Mouse (Mus musculus): ENCODE data around the gene Gm11937. TPM values are rescaled to one million over a fixed set of nuclear protein-coding genes. Genes with fewer than 3 reads are reported as not detected.
"Not testable (repeated sequence)": the region's sequence is repeated elsewhere in the genome, so short reads cannot be mapped to it uniquely, and the experiment has no call there.

Gm11937 gene
- total RNA-seq (2021) = not detected
- long read RNA-seq, experiment 1 = 0 reads
- long read RNA-seq, experiment 2 = 0 reads

DNA sequence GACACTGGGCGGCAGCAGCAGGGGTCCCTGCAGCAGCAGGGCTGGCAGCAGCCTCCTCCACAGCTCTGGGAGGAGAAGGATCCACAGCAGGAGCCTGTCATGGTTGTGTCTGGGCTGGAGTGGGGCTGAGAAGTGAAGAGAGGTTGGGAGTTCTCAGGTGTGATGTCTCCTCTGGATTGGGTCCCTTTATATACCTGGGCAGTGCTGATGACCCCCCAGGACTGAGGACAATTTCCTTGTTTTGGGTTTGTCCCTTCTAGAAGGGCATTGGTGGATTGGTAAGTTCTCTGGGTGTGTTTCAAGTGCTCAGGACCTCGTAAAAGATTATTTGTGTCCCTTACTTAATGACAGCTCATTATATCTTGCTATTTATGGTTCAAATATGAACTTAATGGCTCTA lies at the start of gene Gm11937:
Gene Gm11937 (minus strand): TSS at position 101 of the 400 bp plus-strand sequence.
- DNase-seq = not testable (repeated sequence)

DNA sequence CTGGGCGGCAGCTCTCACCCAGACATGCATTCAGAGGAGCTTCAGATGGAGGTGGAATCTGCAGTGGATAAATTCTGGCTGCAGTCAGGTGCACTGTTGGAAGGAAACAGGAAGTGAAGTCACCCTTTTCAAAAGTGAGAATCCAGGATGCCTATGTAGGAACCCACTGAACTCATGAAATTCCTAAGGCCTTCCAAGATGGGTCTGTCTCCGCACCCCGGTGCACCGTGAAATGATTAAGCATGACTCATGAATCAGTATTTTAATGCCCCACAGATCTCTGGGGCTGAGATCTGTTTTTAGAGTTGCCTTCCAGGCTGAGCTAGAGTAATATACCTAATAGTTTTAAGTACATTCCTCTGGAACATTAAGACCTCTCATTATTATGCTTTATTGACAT lies 49.3 kb upstream of the Gm11937 start:
- no peak for DNase-seq

GRCm38 (mm10) chr11:99658467-99659010 lies 48.5 kb upstream of the Gm11937 start, which contains the start of gene Gm11563:
Gm11563 (minus strand) TSS chr11:99658960.
- not testable (repeated sequence) for DNase-seq

GRCm38 (mm10) chr11:99657051-99657450 lies 47.1 kb upstream of the Gm11937 start:
- no peak for DNase-seq

GRCm38 (mm10) chr11:99650136-99650535 lies 40.1 kb upstream of the Gm11937 start, which contains the start of gene Gm11555:
Gm11555 (minus strand) TSS chr11:99650236.
- no peak for DNase-seq

DNA sequence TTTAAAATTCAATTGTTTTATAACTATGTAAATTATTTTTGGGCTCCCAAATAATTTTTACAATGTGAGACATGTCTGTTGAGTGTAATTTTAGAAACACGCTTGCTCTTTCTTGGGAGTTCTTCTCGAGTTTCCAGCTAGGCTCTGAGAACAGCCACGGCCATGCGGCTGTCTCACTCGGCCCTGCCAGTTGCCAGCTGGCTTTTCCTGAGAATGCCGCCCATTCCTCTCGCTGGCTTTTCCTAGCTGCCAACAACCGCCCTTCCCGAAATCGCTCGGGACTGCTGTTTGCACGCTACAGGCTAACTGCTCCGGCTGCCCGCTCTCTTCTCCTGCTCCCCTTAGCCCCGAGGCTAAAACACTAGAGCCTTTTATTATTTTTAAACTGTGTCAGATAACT lies 36.5 kb upstream of the Gm11937 start:
- no peak for DNase-seq

GRCm38 (mm10) chr11:99644351-99644750 lies 34.4 kb upstream of the Gm11937 start:
- no peak for DNase-seq

DNA sequence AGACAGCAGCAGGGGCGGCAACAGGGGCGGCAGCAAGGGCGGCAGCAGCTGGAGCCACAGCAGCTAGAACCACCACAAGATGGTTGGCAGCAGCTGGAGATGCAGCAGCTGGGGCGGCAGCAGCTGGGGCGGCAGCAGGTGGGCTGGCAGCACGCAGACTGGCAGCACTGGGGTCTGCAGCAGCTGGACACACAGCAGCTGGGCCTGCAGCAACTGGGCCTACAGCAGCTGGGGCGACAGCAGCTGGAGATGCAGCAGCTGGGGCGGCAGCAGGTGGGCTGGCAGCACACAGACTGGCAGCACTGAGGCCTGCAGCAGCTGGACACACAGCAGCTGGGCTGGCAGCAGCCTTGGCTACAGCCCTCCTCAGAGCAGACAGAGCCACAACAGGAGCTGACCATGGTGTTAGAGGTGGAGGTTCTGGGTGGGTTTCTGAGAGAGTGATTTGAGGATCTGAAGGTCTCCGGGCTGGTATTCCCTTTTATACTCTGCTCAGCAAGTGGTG lies 33.7 kb upstream of the Gm11937 start, which contains the start of gene Krtap4-7:
Gene Krtap4-7 (minus strand): TSS at position 455 of the 505 bp plus-strand sequence.
- DNase-seq = not testable (repeated sequence)

DNA sequence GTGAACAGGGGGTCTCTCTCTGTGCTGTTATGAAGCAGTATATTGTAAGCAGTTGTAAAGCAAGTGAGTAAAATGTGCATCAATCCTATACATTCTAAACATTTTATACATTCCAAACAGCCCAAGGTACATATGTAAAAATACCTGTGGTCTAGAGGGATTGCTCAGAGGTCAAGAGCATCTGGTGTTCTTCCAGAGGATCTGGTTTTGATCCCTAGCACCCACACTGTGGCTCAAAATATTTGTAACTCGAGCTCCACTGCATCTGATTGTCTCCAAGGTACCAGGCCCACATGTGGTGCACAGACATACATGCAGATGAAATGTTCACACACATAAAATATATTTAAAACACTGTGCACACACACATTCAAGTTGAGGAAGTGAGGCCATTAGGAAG lies 30.9 kb upstream of the Gm11937 start:
- DNase-seq = no peak

GRCm38 (mm10) chr11:99637086-99637485 lies 27.1 kb upstream of the Gm11937 start:
- DNase-seq = no peak

GRCm38 (mm10) chr11:99634653-99635134 lies 24.7 kb upstream of the Gm11937 start, which contains the start of gene Krtap4-2:
Krtap4-2 (minus strand) TSS chr11:99635084.
- no peak for DNase-seq

DNA sequence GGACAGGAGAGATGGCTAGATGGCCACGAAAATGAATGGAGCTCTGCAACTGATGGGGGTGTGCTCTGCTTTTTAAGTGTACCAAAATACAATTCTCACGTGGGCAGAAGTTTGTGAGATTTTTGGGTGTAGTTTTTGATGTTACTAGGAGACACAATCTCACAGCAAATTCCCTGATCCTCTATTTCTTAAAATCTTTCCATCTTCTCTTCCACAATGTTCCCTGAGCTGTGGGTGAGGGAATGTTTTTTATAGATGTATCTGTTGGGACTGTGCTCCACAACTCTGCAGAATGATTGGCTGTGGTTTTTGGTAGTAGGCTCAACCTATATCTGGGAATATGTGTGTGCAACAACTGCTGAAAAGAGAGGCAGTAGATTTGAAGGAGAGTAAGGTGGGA lies 23.3 kb upstream of the Gm11937 start:
- DNase-seq = no peak

DNA sequence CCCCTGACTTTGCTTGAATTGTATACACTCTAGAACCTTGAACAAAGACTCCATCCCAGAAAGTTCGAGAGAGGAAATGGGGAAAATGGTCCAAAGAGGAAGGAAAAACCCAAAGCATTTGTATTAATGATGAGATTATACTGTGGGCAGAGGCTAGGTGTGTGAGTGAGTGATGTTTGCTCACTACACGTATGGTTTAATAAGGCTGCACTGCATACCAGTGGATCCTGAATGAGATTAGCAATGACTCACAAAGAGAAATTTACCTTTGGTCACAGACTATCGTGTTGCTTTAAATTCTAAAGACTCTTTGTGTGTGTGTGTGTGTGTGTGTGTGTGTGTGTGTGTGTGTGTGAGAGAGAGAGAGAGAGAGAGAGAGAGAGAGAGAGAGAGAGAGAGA lies 20.9 kb upstream of the Gm11937 start:
- no peak for DNase-seq

DNA sequence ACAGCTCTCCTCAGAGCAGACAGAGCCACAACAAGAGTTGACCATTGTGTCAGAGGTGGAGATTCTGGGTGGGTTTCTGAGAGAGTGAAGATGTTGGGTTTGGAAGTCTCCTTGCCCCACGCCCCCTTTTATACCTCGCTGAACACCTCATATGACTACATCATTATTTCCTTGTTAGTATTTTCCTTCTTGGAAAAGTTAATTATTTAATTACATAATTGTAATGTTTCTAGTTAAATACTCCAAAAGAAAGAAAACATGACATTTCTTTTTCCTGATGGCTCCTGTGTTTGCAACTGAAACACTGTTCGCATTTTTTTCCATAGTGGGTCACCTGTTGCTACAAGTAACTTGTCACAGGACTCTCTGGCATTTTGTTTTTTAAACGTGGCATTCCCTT lies 18.1 kb upstream of the Gm11937 start, which contains the start of gene Krtap4-1:
Gene Krtap4-1 (minus strand): TSS at position 101 of the 400 bp plus-strand sequence.
- no peak for DNase-seq

DNA sequence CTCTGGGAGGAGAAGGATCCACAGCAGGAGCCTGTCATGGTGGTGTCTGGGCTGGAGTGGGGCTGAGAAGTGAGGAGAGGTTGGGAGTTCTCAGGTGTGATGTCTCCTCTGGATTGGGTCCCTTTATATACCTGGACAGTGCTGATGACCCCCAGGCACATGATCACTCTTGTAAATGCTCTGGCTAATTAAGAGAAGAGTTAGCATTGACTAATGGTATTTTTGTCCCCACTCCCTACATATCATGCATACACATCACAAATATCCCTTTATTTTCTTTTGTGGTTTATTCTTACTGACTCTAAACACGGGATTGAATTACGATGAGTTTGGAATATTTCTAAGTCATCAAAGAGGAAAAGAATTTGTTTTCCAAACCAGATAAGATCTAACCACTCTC lies 10.3 kb upstream of the Gm11937 start, which contains the start of gene Gm11562:
Gene Gm11562 (minus strand): TSS at position 101 of the 400 bp plus-strand sequence.
- no peak for DNase-seq

- DNase-seq = no peak
Observed at GRCm38 (mm10) chr11:99614796-99615363, 4.9 kb upstream of the Gm11937 start, which contains the start of gene Krtap2-4. Krtap2-4 (minus strand) TSS chr11:99614846.

DNA sequence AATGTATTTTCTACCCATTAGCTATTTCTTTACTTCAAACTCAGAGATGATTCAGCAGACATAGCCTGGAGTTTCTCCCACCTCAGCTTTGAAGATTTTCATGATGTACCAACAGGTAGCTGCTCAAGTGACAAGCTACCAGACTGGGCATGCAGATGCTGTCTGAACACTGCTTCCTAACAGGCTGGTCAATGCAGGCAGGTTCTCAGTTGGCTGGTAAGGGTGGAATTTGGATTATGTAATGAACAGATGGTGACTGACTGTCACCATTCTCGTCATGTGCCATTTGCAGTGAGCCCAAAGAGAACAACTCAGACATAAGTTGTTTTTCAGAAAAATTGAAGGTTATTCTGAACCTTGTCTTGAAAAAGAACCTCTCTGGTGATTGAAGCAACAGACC lies 863 bp downstream of the Gm11937 start:
- DNase-seq = no peak

- DNase-seq = not testable (repeated sequence)
Observed at GRCm38 (mm10) chr11:99603208-99603607, 6.8 kb downstream of the Gm11937 start, which contains the start of gene Gm11938. Gm11938 (minus strand) TSS chr11:99603308.

DNA sequence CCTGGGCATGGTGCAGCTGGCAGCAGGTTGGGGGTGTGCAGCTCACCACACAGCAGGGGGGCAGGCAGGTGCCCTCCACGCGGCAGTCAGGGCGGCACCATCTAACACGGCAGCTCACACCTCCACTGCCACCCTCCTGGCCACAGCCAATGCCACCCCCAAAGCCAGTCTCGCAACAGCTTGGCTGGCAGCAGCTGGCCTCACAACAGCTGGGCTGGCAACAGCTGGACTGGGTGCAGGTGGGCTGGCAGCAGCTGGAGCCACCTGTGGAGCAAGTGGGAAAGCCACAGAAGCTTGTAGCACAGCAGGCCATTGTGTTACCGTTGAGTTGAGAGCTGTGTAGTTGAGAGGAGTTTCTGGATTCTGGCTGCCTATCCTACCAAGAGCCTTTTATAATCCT lies 12.2 kb downstream of the Gm11937 start, which contains the start of gene Krtap9-3:
Gene Krtap9-3 (minus strand): TSS at position 364 of the 400 bp plus-strand sequence.
- DNase-seq = not testable (repeated sequence)

- DNase-seq = no peak
Observed at GRCm38 (mm10) chr11:99590981-99591380, 19.0 kb downstream of the Gm11937 start, which contains the start of gene Krtap1-3. Krtap1-3 (minus strand) TSS chr11:99591339.

- DNase-seq = no peak
Observed at GRCm38 (mm10) chr11:99585096-99585495, 24.9 kb downstream of the Gm11937 start.

- DNase-seq = no peak
Observed at GRCm38 (mm10) chr11:99583245-99583704, 26.7 kb downstream of the Gm11937 start, which contains the start of gene Krtap1-4. Krtap1-4 (minus strand) TSS chr11:99583654.

GRCm38 (mm10) chr11:99581564-99581963 lies 28.4 kb downstream of the Gm11937 start:
- no peak for DNase-seq

Data from adrenal gland, postnatal 10 days (tissue).